Mouse (Mus musculus) hindbrain, embryonic 12.5 days (tissue): Measurements from ENCODE around the gene A2ml1. TPM values are rescaled to one million over a fixed set of nuclear protein-coding genes. Genes with fewer than 3 reads are reported as not detected.
A peak's percentile ranks its signal among the peaks of the same experiment; 100 is the strongest.
"Not testable (repeated sequence)": the region's sequence is repeated elsewhere in the genome, so short reads cannot be mapped to it uniquely, and the experiment has no call there.

ENCODE experiments used
- ATAC-seq: fragments of 200-750 bp; cut with Nextera tagmentation; 2 replicates; pipeline ENCODE4 v1.8.0; 2017; ENCODE audit warnings: moderate TSS enrichment; ENCODE audit not compliant: low FRiP score
- H3K27ac ChIP-seq: fragments of 300-500 bp; sonication (generic); 2 replicates; pipeline ENCODE4 v1.5.1; 2016; ENCODE audit warnings: mild to moderate bottlenecking
- H3K27me3 ChIP-seq: fragments of 300-500 bp; sonication (generic); 2 replicates; pipeline ENCODE4 v1.6.1; 2016; ENCODE audit warnings: mild to moderate bottlenecking
- H3K36me3 ChIP-seq: fragments of 300-500 bp; sonication (generic); 2 replicates; pipeline ENCODE4 v1.6.1; 2016; ENCODE audit warnings: mild to moderate bottlenecking
- H3K4me1 ChIP-seq: fragments of 300-500 bp; sonication (generic); 2 replicates; pipeline ENCODE4 v1.6.1; 2016
- H3K4me2 ChIP-seq: fragments of 300-500 bp; sonication (generic); replicated peaks from 2 replicates; pipeline ENCODE4 v1.6.1; 2016; ENCODE audit warnings: mild to moderate bottlenecking
- H3K4me3 ChIP-seq: fragments of 300-500 bp; sonication (generic); 2 replicates; pipeline ENCODE4 v1.5.1; 2016; ENCODE audit warnings: mild to moderate bottlenecking
- H3K9ac ChIP-seq: fragments of 300-500 bp; sonication (generic); 2 replicates; pipeline ENCODE4 v1.6.1; 2016; ENCODE audit warnings: mild to moderate bottlenecking, moderate library complexity
- H3K9me3 ChIP-seq: fragments of 300-500 bp; sonication (generic); replicated peaks from 2 replicates; pipeline ENCODE4 v1.6.1; 2016; ENCODE audit warnings: mild to moderate bottlenecking
- WGBS: fragments of 180-500 bp; shearing (Covaris S2); methylation state at CpG from one replicate; pipeline ENCODE4 v1.1.7; 2016; 5-methylcytosine and 5-hydroxymethylcytosine counted together
- polyA plus RNA-seq: library from polyadenylated mRNA; unstranded; fragments of >200 nt; fragmentation: Nextera tagmentation; extraction: Ambion mirVana; gene quantifications from 2 replicates; pipeline ENCODE4 v1.2.1, GENCODE M21; 2016

A2ml1 gene
- polyA plus RNA-seq: not detected in 2 replicates

- Histone ChIP-seq H3K4me3 (no peak within 1 kb of the TSS), H3K4me1 (no peaks in the 10 kb centered on the region), H3K36me3 (no peaks in the 10 kb centered on the region), H3K9ac (no peak within 1 kb of the TSS), H3K27ac (no peak within 1 kb of the TSS), H3K9me3 (no peaks in the 10 kb centered on the region), H3K27me3 (no peaks in the 10 kb centered on the region), H3K4me2 (no peak within 1 kb of the TSS)
- ATAC-seq: no peak
- 70% methylated on average over 11 of the region's 11 CpGs for WGBS
These were observed at the start of gene A2ml1 for GRCm38 (mm10) chr6:128581508-128581907. Gene A2ml1 (minus strand): TSS chr6:128581608.

- H3K4me2 ChIP-seq, H3K27me3 ChIP-seq, H3K9me3 ChIP-seq, H3K36me3 ChIP-seq, H3K4me3 ChIP-seq, H3K27ac ChIP-seq, H3K9ac ChIP-seq, H3K4me1 ChIP-seq: not testable (repeated sequence)
- peak; percentile 85 for ATAC-seq
- WGBS: 59% methylated on average over 13 of the region's 13 CpGs
These were observed 48.6 kb upstream of the A2ml1 start for GRCm38 (mm10) chr6:128629771-128630739.

- not testable (repeated sequence) for H3K9me3 ChIP-seq, H3K4me3 ChIP-seq
- WGBS: 90% methylated on average over 6 of the region's 6 CpGs
These were observed 43.8 kb upstream of the A2ml1 start for GRCm38 (mm10) chr6:128625246-128625645.

GRCm38 (mm10) chr6:128624425-128624824 is 43.0 kb upstream of the A2ml1 start:
- Histone ChIP-seq H3K27ac (no peak overlapping the region), H3K4me2 (no peak overlapping the region), H3K9ac (no peak overlapping the region), H3K27me3 (no peaks in the 10 kb centered on the region), H3K4me3 (no peak overlapping the region), H3K9me3 (no peaks in the 10 kb centered on the region), H3K36me3 (no peaks in the 10 kb centered on the region), H3K4me1 (no peaks in the 10 kb centered on the region)
- ATAC-seq: no peak
- 91% methylated on average over 4 of the region's 4 CpGs for WGBS

More at GRCm38 (mm10) chr6:128625246-128625645, 43.8 kb upstream of the A2ml1 start:
- not testable (repeated sequence) for H3K4me2 ChIP-seq, H3K4me1 ChIP-seq, ATAC-seq, H3K36me3 ChIP-seq, H3K9ac ChIP-seq, H3K27ac ChIP-seq, H3K27me3 ChIP-seq

- H3K4me3 ChIP-seq, H3K27me3 ChIP-seq, H3K4me2 ChIP-seq, H3K36me3 ChIP-seq, H3K27ac ChIP-seq, H3K9me3 ChIP-seq, H3K9ac ChIP-seq, H3K4me1 ChIP-seq, ATAC-seq: not testable (repeated sequence)
- WGBS: 92% methylated on average over 5 of the region's 5 CpGs
These were observed 42.0 kb upstream of the A2ml1 start, which contains the start of gene Klrb1a for GRCm38 (mm10) chr6:128623433-128623832. Gene Klrb1a (minus strand): TSS chr6:128623533.

GRCm38 (mm10) chr6:128622733-128623132 is 41.3 kb upstream of the A2ml1 start:
- Histone ChIP-seq H3K27ac (no peak overlapping the region), H3K4me1 (no peaks in the 10 kb centered on the region), H3K4me2 (no peak overlapping the region), H3K4me3 (no peak overlapping the region), H3K36me3 (no peaks in the 10 kb centered on the region), H3K27me3 (no peaks in the 10 kb centered on the region), H3K9ac (no peak overlapping the region), H3K9me3 (no peaks in the 10 kb centered on the region)
- ATAC-seq: no peak
- 65% methylated on average over 2 of the region's 2 CpGs for WGBS

- 67% methylated on average over 9 of the region's 9 CpGs for WGBS
- ATAC-seq: no peak
- Histone ChIP-seq H3K36me3 (no peaks in the 10 kb centered on the region), H3K9ac (no peak overlapping the region), H3K27ac (no peak overlapping the region), H3K4me2 (no peak overlapping the region), H3K9me3 (no peaks in the 10 kb centered on the region), H3K4me3 (no peak overlapping the region), H3K27me3 (no peaks in the 10 kb centered on the region), H3K4me1 (no peaks in the 10 kb centered on the region)
These were observed 24.9 kb upstream of the A2ml1 start for GRCm38 (mm10) chr6:128606350-128606749.

GRCm38 (mm10) chr6:128604512-128604911 is 23.1 kb upstream of the A2ml1 start:
- Histone ChIP-seq H3K36me3 (no peaks in the 10 kb centered on the region), H3K27me3 (no peaks in the 10 kb centered on the region), H3K4me2 (no peak overlapping the region), H3K9ac (no peak overlapping the region), H3K27ac (no peak overlapping the region), H3K4me1 (no peaks in the 10 kb centered on the region), H3K4me3 (no peak overlapping the region), H3K9me3 (no peaks in the 10 kb centered on the region)
- WGBS: 43% methylated on average over 5 of the region's 5 CpGs
- ATAC-seq: no peak

GRCm38 (mm10) chr6:128602463-128603201 is 21.2 kb upstream of the A2ml1 start:
- Histone ChIP-seq H3K9me3 (no peaks in the 10 kb centered on the region), H3K4me3 (no peak overlapping the region), H3K4me2 (0 out of 2 replicates have a peak overlapping the region, but pooled peaks have one; percentile 8), H3K36me3 (no peaks in the 10 kb centered on the region), H3K4me1 (no peaks in the 10 kb centered on the region), H3K9ac (no peak overlapping the region), H3K27me3 (no peaks in the 10 kb centered on the region), H3K27ac (no peak overlapping the region)
- WGBS: 59% methylated on average over 10 of the region's 10 CpGs
- ATAC-seq: peak; percentile 71

GRCm38 (mm10) chr6:128602026-128602425 is 20.6 kb upstream of the A2ml1 start:
- 0 out of 2 replicates have a peak overlapping the region, but pooled peaks have one; percentile 8 for H3K4me2 ChIP-seq
- H3K4me1 ChIP-seq: no peaks in the 10 kb centered on the region
- H3K36me3 ChIP-seq: no peaks in the 10 kb centered on the region
- no peaks in the 10 kb centered on the region for H3K9me3 ChIP-seq
- no peak overlapping the region for H3K9ac ChIP-seq
- no peak overlapping the region for H3K4me3 ChIP-seq
- H3K27me3 ChIP-seq: no peaks in the 10 kb centered on the region
- 0 out of 2 replicates have a peak, but pooled peaks have one; percentile 20 for ATAC-seq
- WGBS: 39% methylated on average over 3 of the region's 3 CpGs
- no peak overlapping the region for H3K27ac ChIP-seq

- no peak overlapping the region for H3K4me3 ChIP-seq
- ATAC-seq: no peak
- no peaks in the 10 kb centered on the region for H3K4me1 ChIP-seq
- H3K36me3 ChIP-seq: no peaks in the 10 kb centered on the region
- no peak overlapping the region for H3K4me2 ChIP-seq
- no peaks in the 10 kb centered on the region for H3K9me3 ChIP-seq
- no peak overlapping the region for H3K9ac ChIP-seq
- 63% methylated on average over 4 of the region's 4 CpGs for WGBS
- H3K27me3 ChIP-seq: no peaks in the 10 kb centered on the region
- H3K27ac ChIP-seq: no peak overlapping the region
These were observed 18.1 kb upstream of the A2ml1 start for GRCm38 (mm10) chr6:128599555-128599954.

GRCm38 (mm10) chr6:128598256-128599047 is 17.0 kb upstream of the A2ml1 start:
- no peaks in the 10 kb centered on the region for H3K36me3 ChIP-seq
- ATAC-seq: no peak
- no peaks in the 10 kb centered on the region for H3K4me1 ChIP-seq
- no peak overlapping the region for H3K4me3 ChIP-seq
- 68% methylated on average over 2 of the region's 2 CpGs for WGBS
- no peak overlapping the region for H3K9ac ChIP-seq
- no peaks in the 10 kb centered on the region for H3K9me3 ChIP-seq
- no peak overlapping the region for H3K4me2 ChIP-seq
- no peak overlapping the region for H3K27ac ChIP-seq
- H3K27me3 ChIP-seq: no peaks in the 10 kb centered on the region
